8 mouse cellular contexts compared by ENCODE assay signal in genomic region chr9:40872156-40872478, GRCm38 (mm10). TPM values are rescaled to one million over a fixed set of nuclear protein-coding genes. Genes with fewer than 3 reads are reported as not detected.
DNase-seq lines count a peak whose midpoint lies in the region; ATAC-seq lines count a peak whose summit lies in the region.

No protein-coding gene starts in this region.

- H3K4me2 ChIP-seq in midbrain, embryonic 16.5 days (ENCODE audit: low read length), result no peak overlapping the region
- no peak overlapping the region for H3K4me2 ChIP-seq in hindbrain, embryonic 15.5 days
- no peak overlapping the region; the same call in 1 of the 2 replicates for H3K4me2 ChIP-seq in midbrain, embryonic 14.5 days (ENCODE audit: low read length)

- peak; percentile 17 for DNase-seq in adrenal gland, postnatal 14 days
- no peak for DNase-seq in adrenal gland, adult 18-20 months (ENCODE audit: low spot score in 2 of 2)
- peak; percentile 47 for DNase-seq in midbrain, embryonic 10.5 days (ENCODE audit: low spot score)
- peak; percentile 32 for DNase-seq in midbrain, embryonic 14.5 days
- DNase-seq in cerebellum, adult 11-12 months, result no peak
- DNase-seq in embryo, embryonic 11 days, result no peak

- H3K27ac ChIP-seq in midbrain, embryonic 10.5 days (replicated peaks), result no peak overlapping the region
- H3K27ac ChIP-seq in midbrain, embryonic 16.5 days (ENCODE audit: low read length), result no peak overlapping the region
- no peak overlapping the region for H3K27ac ChIP-seq in hindbrain, embryonic 15.5 days (replicated peaks)
- H3K27ac ChIP-seq in midbrain, embryonic 14.5 days (replicated peaks; ENCODE audit: low read depth, low read length), result no peak overlapping the region

- H3K27me3 ChIP-seq in midbrain, embryonic 10.5 days (ENCODE audit: low read depth, poor library complexity, severe bottlenecking), result peaks cover 92% of the 10 kb centered on the region
- peaks cover 42% of the 10 kb centered on the region for H3K27me3 ChIP-seq in midbrain, embryonic 16.5 days (ENCODE audit: control insufficient read depth, insufficient read depth, low read depth, low read length)
- H3K27me3 ChIP-seq in hindbrain, embryonic 15.5 days, result peaks cover 83% of the 10 kb centered on the region
- peaks cover 78% of the 10 kb centered on the region for H3K27me3 ChIP-seq in midbrain, embryonic 14.5 days (ENCODE audit: control insufficient read depth, insufficient read depth, low read length)

- no peaks in the 10 kb centered on the region for H3K36me3 ChIP-seq in midbrain, embryonic 10.5 days
- no peaks in the 10 kb centered on the region for H3K36me3 ChIP-seq in midbrain, embryonic 16.5 days (ENCODE audit: control insufficient read depth, insufficient read depth, low read length)
- H3K36me3 ChIP-seq in hindbrain, embryonic 15.5 days, result no peaks in the 10 kb centered on the region
- no peaks in the 10 kb centered on the region for H3K36me3 ChIP-seq in midbrain, embryonic 14.5 days (ENCODE audit: control insufficient read depth, insufficient read depth, low read length)

- H3K4me3 ChIP-seq in midbrain, embryonic 10.5 days, result peak overlapping the region; percentile 44
- H3K4me3 ChIP-seq in midbrain, embryonic 16.5 days (ENCODE audit: low read depth, low read length), result no peak overlapping the region
- peak overlapping the region; percentile 17; the same call in 1 of the 2 replicates for H3K4me3 ChIP-seq in hindbrain, embryonic 15.5 days
- peak overlapping the region; percentile 22; the same call in 1 of the 2 replicates for H3K4me3 ChIP-seq in midbrain, embryonic 14.5 days (replicated peaks; ENCODE audit: low read depth, low read length)

- H3K9me3 ChIP-seq in midbrain, embryonic 10.5 days (replicated peaks), result no peaks in the 10 kb centered on the region
- no peaks in the 10 kb centered on the region for H3K9me3 ChIP-seq in midbrain, embryonic 16.5 days (replicated peaks; ENCODE audit: control insufficient read depth, low read length, poor library complexity, severe bottlenecking)
- H3K9me3 ChIP-seq in hindbrain, embryonic 15.5 days, result no peaks in the 10 kb centered on the region
- no peaks in the 10 kb centered on the region for H3K9me3 ChIP-seq in midbrain, embryonic 14.5 days (ENCODE audit: control insufficient read depth, low read length)

- H3K4me1 ChIP-seq in midbrain, embryonic 10.5 days, result peaks cover 29% of the 10 kb centered on the region
- H3K4me1 ChIP-seq in midbrain, embryonic 16.5 days (ENCODE audit: control insufficient read depth, insufficient read depth, low read length), result peaks cover 5% of the 10 kb centered on the region; the same call in 1 of the 2 replicates
- H3K4me1 ChIP-seq in hindbrain, embryonic 15.5 days (replicated peaks), result peaks cover 12% of the 10 kb centered on the region; the same call in 1 of the 2 replicates
- 0 out of 2 replicates have a peak, but pooled peaks cover 6% of the 10 kb centered on the region for H3K4me1 ChIP-seq in midbrain, embryonic 14.5 days (ENCODE audit: control insufficient read depth, insufficient read depth, low read length)

- whole genome bisulfite sequencing in midbrain, embryonic 10.5 days, result 5% methylated on average over 8 of the region's 8 CpGs
- 3% methylated on average over 8 of the region's 8 CpGs for WGBS in midbrain, embryonic 16.5 days
- 4% methylated on average over 8 of the region's 8 CpGs for WGBS in hindbrain, embryonic 15.5 days
- WGBS in midbrain, embryonic 14.5 days, result 4% methylated on average over 8 of the region's 8 CpGs

- ATAC-seq in midbrain, embryonic 16.5 days, result no peak
- no peak for ATAC-seq in hindbrain, embryonic 15.5 days (ENCODE audit: low FRiP score, low read depth)
- no peak for ATAC-seq in midbrain, embryonic 14.5 days (ENCODE audit: low FRiP score, low TSS enrichment)

- no peak overlapping the region for H3K9ac ChIP-seq in midbrain, embryonic 16.5 days (ENCODE audit: low read depth, low read length)
- no peak overlapping the region for H3K9ac ChIP-seq in hindbrain, embryonic 15.5 days
- H3K9ac ChIP-seq in midbrain, embryonic 14.5 days (replicated peaks; ENCODE audit: low read length), result no peak overlapping the region

RNA-seq across cellular contexts. Expression of gene Bsx, which starts 1.8 kb away (rescaled TPM):
- total RNA-seq in adrenal gland, postnatal 14 days (2021), result not detected in 2 replicates
- not detected for total RNA-seq in adrenal gland, adult 18-20 months (2021)
- polyA plus RNA-seq in midbrain, embryonic 10.5 days (2016; fragmentation: Nextera tagmentation; extraction: Ambion mirVana), result 0.15 and 0.83 TPM in 2 replicates
- 1.8 and 2.5 TPM in 2 replicates for polyA plus RNA-seq in midbrain, embryonic 16.5 days (2015; fragmentation: Nextera tagmentation; extraction: Ambion mirVana)
- not detected in 2 replicates for polyA plus RNA-seq in hindbrain, embryonic 15.5 days (2015; fragmentation: Nextera tagmentation; extraction: Ambion mirVana)
- polyA plus RNA-seq in midbrain, embryonic 14.5 days (2014; fragmentation: Nextera tagmentation; extraction: Ambion mirVana), result 0.09 TPM in 1 of 2 replicates, not detected in the other

Comparison
In these comparisons a context has a peak if more than half of its experiments do, and no peak if none do; other contexts are left out.
1. DNase-seq: peak in adrenal gland, postnatal 14 days (single experiment), midbrain, embryonic 10.5 days (single experiment) and midbrain, embryonic 14.5 days (single experiment); none in adrenal gland, adult 18-20 months (0 of 2), cerebellum, adult 11-12 months (single experiment) and embryo, embryonic 11 days (single experiment).